Mouse (Mus musculus) adrenal gland (tissue): Measurements from ENCODE around the gene Prdm16.

Experiments used
- intact Hi-C: fragments of 180-260 bp; cut with DNase I; formaldehyde crosslinking; loops from one replicate; pipeline ENCODE4 v1.15.1; 2025

Gene Prdm16

DNA sequence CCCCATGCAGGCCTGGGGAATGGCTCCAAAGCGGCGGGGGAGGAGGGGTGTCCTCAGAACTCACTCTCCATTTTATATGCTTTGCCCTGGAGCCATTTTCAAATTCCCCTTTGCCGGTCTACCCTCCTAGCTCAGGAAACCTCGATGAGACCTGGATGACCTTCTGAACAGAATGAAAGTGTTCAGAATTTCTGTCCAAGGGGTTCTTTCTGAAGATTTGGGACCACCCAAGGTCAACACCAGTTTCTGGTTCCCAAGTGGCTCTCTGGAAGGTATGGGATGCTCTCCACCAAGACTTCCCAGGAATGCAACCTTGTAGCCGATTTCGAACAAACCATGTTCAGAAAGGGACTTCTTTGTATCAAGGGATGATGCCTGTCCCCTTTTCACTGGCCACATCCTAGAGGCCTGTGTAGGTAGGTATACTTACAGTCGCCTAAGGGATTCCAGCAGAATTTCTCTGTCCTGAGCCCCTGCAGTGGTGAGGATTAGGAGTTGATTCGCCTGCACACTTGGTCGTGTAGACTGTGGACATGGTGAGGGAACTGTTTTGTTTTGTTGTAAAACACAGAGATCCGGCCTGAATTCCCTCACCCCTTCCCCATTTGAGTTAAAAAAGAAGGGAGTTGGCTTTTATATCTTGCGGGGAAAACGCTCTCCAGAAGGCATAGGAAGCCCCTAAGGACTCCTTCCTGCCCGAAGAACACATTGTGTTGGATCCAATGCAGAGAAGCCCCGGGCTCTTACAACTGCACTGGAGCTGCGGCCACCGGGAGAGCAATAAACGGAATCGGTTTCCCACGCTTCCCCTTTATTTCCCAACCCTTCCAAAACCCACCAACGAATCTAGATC is 4.0 kb upstream of the Prdm16 start:
- intact Hi-C loops, result no loop called here

DNA sequence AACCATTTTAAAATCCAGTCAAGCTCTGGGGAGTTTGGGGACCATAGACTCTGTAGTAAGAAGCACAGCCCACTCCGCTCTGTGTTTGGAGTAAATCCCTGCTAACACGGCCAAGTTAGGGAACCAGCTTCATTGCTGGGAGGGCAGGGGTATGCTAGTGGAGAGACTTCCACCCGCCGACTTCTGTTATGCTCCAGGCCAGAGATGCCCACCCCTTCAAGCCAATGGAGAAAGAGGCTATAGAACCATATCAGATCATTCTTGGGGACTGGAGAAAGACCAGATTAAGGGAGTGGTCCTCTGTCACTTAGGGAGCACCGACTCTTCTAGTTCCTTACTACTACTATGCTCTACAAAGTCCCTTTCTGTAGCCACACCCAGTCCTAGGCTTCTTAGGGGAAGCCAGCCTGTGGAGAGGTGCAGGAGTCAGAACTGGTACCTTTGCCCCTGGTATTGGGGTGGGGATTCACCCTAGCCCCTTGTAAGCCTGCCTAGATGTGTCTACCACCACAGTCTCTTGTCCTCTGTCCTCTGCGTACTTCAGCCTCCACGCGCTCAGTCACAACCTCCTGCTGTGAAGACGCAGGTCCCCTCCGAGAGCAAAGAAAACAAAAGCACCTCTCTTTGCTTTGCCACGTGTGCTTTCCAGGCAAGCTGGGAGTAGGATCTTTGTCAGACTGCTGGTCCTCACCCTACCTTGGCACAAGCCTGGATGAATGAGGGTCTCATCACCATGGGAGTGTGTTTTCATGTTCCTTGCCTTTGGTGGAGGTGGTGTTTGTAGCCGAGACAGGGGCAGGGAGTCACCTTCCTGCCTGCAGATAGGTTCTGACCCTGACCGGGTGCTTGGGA is 3.1 kb upstream of the Prdm16 start:
- intact Hi-C loops, result no loop called here

DNA sequence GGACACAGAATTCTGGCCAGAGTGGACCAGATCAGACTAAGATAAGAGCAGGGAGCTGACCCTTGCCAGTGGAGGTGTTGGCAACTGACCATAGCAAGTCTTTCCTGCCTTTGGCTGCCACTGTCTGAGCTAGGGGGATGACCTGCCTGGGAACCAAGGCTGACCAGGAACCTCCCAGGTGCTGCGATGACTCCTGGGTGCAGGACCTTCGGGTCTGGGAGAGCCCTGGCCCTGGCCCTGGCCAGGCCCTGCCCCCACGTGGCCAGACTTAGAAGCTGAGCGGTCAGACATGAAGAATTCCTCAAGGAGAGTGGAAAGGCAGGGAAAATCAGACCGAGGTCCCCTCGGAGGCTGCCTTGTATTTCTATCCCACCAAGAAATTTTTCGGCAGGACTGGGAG is 2.5 kb upstream of the Prdm16 start:
- intact Hi-C loops, result no loop called here

DNA sequence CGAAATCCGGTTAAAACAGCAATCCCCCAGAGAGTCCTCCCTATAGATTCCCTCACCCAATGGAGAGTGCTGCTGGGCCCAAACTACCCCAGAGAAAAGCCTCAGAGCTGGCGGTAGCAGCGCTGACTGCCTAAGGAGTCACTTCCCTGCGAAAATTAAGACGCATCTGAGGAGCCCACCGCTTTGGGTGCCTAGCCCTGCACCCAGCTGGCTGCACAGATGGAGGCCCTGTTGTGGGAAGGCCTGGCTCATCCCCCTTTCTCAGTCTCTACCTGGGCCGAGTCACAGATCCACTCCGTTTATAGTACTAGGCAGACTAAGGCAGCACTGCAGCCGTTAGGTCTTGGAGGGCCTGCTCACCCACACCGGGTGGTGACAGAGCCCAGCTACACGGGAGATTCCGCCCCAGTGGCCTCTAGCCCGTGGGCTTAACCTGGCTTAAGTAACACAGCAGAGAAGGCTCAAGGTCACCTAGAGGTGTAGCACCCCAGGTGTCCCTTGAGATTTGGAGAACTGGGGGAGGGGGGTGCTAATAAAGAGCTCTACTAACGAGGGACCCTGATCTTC is 1.7 kb upstream of the Prdm16 start:
- intact Hi-C loops, result no loop called here

DNA sequence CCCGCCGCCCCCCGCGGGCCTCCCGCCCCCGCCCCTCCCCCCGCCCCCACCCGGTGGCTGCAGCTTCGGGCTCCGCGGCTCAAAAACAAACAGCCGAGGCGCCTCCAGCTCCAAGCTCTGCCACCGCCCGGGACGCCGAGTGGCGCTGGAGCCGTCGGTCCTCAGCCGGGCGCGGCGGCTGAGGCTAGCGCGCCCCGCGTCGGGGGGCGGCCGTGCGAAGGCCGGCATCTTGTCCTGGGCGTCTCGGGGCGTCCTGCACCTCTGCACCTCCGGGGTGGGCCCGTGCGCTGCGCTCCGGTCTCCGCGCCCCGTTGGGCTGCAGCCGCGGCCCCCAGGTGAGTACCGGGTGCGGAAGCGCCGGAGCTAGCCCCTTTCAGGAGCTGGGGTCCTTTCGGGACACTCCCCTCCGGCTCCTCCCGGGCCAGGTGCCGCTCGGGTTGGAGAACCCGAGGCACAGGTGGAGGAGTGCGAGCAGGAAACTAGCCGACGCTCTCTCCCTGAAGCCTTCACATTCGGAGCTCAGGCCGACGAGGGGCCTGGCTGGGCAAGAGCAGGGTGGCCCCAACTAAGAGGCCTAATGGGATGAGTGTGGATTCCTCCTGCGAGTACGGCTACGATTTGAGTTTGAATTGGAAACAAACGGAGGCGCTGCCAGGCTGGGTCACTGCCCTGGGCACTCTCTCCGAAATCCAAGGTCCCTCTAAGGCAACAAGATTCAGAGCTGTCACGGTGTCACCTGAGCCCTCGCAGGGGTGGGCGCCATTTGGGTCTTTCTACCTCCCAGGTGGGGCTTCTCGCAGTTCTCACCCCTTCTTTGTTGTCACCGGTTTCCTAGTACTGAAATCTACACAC is 1.0 kb upstream of the Prdm16 start:
- intact Hi-C loops, result no loop called here

DNA sequence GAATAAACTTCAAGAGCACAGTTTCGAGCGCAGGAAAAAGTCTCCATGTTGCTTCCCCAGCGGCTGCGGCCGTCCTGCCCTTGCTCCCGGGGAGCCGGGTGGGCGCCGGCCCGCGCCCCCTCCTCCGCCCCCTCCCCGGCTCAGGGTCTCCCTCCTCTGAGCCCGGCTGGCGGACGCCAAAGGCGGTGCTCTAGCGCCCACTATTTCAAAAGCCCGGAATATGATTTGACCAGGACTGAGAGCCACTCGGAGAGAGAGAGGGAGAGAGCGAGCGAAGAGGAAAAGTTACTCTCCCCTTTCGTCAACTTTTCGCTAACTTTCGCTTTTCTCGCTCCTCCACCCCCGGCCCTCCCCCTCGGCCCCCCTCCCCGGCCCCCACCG is 630 bp downstream of the Prdm16 start:
- intact Hi-C loops, result no loop called here

DNA sequence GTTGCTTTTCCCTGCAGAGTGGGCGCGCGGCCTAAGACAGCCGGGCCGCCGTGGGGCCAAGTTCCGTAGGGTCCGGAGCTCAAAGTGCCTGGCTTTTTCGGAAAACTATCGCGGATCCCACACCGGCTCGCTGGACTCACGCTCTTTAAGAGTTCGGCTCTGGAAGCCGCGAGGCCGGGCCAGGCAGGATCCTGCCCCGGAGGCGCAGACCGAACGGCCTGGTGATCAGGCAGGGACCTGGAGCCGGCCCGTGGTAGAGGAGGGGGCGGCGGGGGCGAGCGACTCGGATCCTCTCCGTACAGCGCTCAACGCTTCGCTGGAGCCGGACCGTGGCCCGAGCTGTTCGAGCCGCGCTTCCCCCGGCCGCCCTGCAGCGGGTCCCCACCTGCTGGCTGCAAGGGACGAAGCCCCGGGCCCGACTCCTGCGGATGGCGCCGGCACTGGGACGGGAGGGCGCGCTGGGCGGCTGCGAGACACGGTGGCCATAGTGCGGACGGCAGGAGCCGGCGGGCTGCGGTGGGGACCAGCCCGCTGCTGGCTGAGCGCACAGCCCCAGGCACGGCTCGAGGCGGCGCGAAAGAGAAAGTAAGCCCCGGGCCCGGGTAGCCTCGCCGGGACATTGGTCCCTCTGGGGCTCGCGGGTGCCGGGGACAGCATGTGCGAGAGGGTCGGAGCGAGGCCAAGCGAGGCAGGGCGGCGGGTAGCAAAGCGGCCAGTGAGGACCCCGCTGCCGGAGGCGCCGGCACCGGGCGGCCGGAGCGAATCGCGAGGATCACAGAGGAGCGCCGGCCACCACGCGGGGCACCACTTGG is 1.2 kb downstream of the Prdm16 start:
- intact Hi-C loops, result no loop called here

DNA sequence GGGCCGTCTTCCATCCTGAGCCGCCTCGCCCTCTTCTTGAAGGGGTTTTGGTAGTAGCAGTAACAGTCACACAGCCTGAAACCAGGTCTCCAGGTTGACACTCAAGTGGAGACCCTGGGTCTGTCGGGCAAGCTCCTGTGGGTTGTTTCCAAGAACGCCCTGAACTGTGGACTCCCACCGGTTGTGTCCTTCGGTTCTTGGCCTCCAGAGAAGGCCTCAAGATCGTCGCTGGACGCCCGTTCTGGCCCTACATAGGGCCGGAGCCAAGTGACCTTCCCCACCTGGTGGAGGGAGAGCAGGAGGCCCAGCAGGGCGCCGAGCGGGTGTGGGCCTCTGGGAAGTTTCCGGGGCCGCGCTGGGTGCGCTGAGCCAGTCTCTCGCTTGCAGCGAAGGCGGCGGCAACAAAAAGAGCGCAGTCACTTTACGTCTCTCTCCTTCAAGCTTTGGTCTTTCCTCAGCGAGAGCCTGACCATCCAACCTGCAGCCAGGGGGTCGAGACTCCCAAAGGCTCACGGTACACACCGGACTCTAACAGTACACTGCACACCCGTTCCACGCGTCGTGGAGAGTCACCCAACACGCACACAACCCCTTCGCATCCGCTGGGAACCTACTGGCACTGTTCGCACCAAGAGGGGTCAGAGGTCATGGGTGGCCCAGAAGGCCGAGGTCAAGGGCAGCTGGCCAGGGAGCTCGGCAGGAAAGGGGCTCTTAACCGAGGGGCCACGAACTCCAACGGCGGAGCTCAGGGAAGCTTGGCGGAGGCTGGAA is 2.0 kb downstream of the Prdm16 start:
- intact Hi-C loops, result no loop called here

DNA sequence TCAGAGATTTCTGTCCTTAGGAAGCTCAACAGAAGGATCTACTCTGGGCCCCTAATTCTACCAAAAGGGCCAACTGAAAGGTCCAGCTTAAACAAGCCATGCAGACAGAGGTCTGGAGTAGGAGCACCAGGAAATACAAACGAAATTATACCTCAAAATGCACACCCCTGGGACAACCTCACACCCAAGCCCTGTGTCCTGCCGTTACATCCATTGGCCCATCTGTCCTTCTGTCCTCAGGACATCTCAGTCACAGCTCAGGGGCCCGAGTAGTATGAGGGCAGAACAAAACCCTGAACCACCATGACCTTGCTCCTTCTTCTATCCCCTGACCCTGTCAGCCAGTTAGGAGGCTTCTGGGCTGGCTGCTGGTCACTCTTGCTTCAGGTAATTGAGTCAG is 2.7 kb downstream of the Prdm16 start:
- intact Hi-C loops, result no loop called here

DNA sequence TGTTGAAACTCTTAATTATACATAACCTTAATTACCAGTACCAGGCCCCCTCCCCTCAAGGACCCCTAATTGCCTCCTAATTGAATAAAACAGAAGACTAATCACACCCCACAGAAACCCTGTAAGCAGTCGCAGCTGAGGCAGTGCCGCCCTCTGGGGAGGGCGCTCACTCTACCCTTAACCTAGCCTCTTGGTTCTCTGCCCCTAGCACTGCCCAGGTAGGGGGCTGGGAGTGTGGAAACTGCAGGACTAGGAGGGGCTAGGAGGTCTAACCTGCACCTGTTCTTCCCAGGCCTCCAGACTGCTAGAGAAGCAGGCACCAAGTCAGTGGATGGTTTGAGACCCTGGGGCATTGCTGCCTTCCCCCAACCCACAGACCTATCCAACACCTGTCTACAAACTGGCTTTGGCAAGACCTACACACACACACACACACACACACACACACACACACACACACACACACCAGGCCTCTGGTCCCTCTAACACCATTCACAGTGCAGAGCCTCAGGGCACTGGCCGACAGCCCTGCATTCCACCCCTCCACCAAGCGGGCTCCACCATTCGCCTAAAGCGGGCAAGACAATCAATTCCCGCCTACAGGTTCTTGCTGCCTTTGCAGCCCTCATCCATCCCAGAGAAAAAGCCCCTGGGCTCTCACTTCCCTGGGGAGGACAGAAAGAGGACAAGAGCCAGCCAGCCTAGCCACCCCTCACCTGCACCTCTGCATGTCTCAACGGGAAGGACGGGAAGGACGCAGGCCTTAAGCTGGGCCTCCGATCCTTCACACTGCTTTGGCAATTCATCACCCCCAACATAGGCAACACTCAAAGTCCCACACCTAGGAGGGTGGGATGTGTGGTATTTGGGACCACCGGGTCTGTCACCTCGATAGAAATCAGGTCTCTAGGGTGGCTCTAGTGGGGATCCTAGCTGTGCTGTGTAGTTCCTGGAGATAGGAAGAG is 3.6 kb downstream of the Prdm16 start:
- intact Hi-C loops, result no loop called here

DNA sequence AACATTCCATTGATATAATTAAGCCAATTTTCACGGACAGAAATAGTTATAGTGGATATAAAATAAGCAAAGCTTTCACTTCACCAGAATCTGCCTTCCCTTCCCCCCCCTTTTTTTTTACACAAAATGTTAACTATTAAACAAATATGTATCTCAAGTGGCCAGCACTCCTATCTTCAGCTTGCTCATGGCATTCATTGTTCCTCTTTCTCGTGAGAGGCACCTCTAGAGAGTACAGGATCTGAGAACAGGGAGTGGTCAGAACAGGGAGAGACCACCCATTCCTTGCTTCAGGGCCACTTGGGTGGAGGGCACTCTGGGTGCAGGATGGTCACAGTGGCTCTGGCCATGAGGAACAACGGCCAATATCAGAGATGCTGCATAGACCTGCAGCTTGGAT is 5.9 kb downstream of the Prdm16 start:
- intact Hi-C loops, result no loop called here

DNA sequence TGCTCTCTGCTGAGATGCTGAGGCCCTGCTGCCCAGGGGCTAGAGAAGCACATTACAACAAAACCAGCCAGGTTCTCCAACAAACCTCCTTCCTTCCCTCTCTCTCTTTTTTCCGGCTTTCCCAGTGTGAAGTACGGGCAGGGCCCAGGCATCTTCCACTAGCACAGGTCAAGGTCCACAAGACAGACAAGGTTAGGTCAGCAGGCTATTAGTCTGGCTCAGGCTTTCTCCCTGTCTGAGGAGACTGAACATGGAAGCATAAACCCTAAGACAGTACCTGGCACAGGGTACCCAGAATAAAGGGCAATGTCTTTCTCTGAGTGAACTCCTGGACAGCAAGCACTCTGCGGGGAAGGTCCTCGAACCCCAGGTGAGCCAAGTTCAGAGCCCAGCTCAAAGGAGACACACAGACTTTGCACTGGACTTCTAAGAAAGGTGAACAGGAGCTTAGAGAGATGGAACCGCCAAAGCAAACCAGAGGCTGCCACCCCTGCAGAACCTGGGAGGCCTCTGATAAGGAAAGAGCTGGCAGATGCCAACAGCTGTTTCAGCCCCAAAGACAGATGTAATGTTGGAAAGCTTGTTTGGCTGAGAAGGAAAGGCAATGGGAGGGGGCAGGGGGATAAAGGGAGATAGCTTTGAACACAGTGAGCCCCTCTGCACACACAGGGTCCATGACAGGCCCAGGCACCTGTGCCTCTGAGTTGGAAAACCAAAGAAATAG is 9.1 kb downstream of the Prdm16 start:
- intact Hi-C loops, result no loop called here

DNA sequence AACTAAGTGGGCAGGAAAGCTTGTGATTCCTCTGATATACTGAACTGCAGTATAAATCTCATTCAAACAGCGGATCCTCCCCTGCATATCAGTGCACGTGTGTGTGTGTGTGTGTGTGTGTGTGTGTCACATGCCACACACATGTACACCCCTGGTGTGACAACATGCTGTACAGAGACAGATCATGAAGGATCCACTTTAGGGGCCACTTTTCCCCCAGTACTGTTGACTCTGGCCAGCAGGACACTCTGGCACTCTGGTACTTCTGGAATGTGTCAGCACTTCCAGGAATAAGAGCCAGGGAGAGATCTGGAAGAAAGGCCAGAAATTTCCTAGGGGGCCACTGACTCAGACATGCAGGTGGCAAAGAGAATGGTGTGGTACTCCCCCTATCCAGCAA is 10.4 kb downstream of the Prdm16 start:
- intact Hi-C loops, result no loop called here

DNA sequence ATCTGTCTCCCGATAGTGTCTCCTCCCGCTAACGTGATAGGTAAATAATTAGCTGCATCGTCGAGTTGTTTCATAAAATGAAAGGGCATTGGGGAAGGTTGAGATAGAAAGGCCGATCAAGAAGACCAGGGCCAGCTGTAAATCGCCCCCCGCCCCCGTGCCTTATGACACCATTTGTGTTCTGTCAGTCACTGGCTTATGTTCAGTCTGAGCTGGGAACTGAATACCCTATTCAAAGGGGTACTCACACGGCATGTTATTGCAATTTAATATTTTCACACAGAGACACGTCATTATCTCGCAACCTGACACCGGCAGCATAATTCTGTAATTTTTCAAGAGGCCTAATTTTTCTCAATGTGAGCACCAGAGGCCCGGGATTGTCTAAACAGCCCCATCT is 11.0 kb downstream of the Prdm16 start:
- intact Hi-C loops, result no loop called here

DNA sequence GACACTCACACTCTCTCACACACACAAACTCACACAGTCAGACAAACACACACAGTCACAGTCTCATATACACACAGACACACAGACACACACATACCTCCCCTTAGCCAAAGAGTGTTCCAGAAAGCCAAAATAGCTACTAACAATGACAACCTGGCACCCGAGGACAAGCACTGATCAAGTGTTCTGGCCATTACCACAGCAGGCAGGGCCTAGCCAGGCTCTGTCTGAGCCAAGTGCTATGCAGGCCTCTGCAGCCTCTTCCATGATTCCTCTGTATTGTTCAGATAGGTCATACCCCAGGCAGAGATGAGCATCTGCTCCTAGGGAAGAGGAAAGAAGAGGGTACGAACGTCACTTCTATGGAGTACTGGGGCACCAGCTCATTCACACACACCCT is 13.4 kb downstream of the Prdm16 start:
- intact Hi-C loops, result no loop called here

DNA sequence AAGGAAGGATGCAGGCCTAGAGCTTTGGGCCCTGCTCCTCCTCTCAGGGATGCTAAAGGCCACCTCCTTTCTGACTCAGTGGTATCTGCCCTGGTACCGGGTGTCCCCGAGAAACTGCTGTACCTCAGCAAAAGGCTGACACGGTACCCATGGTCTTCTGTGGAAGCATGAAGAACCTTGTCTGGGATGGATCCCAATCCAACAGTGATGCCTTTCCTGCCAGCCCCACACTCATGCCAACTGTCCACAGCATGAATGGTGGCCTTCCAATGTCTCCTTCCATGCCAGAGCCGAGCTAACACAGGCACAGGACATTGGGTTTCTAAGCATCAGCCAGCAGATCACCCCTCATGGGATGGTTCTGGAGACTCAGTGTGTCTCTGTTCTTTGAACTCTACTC is 14.2 kb downstream of the Prdm16 start:
- intact Hi-C loops, result no loop called here

DNA sequence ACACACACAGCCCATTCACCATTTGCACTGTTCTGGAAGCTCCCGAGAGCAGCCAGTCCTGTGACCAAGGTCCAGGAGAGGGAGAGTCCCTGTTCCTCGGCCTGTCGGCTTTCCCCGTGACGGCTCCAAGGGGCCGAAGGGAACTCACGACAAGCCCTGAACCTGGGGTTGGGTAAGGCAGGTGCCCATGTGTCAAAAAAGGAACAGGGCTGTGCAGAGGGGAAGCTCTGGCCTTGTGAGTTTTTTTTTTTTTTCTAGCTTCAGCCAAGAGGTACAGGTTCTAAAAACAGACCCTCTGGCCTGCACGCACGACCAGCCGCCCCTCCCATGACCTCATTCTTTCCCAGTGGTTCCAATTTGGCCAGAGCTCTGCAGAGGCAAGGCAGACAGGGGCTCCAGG is 25.5 kb downstream of the Prdm16 start:
- intact Hi-C loops, result no loop called here

DNA sequence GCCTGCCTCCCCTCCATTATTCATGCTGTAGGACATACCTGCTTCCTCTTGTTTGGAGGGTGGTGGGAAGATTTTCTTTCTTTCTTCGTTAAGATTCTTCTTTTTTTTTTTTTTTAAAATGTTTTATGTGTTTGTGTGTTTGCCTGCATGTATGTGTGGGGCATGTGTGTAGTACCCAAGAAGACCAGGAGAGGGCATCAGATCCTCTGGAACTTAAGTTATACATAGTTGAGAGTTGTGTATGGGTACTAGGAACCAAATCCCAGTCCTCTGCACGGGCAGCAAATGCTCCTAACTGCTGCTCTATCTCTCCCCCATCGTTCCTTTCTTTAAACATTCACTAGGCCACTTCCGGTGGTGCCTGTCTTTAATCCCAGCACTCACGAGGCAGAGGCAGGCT is 28.9 kb downstream of the Prdm16 start:
- intact Hi-C loops, result no loop called here
